Mouse (Mus musculus): ENCODE data around the gene Pif1.
A peak's percentile ranks its signal among the peaks of the same experiment; 100 is the strongest.

The Pif1 gene

DNA sequence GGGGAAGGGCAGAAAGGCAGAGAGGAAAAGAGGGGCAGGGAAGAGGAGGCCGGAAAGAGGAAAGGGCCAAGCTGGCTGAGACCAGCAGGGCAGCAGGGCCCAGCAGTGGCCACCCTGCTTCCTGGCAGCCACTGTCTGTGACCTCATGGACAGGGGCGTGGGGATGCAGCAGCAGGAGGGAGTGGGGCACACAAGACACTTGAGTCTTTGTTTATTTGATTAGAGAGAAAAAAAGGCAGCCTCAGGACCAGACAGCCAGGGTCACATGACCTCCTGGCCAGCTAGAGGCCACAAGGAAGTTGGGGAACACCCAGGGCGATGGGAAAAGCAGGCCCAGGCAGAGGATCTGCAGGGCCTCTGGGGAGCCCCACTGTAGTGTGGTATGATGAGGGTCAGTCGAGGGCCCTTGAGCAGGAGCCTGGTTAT, 24.9 kb upstream of the Pif1 start:
- no peak for DNase-seq

DNA sequence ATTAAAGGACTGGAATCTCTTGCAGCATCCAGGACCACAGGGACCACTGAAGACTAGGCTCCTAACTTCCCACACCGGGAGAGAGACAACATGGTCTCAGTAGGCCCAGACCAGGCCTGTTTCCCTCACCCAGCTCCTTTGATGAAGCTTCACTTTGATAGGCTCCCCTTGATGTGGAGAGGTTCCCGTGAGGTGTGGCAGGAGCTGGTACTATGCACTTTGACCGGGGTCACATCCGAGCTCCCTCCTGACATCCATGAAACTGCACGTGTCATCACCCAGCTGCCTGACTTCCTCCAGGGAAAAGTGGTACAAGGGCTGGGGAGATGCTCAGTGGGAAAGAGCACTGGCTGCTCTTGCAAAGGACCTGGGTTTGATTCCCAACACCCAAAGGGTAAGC, 23.9 kb upstream of the Pif1 start:
- no peak for DNase-seq

DNA sequence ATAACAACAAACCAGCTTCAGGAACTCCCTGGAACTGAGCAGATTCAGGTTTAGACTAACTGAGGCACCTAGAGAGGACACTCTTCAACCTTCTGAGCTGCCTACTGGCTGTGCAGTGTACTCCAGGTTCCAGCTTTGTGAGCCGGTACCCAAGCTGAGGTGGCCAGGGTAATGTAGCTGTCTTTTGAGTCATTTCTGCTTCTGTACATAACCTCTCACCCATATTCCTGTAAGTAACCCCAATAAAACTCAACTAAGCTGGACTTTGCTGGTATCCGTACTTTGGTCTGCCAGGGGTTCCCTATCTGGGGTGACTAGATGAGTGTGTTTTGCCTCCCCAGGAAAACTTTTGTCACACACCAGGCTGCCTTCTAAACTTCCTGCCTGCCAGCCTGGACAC, 22.3 kb upstream of the Pif1 start:
- no peak for DNase-seq

DNA sequence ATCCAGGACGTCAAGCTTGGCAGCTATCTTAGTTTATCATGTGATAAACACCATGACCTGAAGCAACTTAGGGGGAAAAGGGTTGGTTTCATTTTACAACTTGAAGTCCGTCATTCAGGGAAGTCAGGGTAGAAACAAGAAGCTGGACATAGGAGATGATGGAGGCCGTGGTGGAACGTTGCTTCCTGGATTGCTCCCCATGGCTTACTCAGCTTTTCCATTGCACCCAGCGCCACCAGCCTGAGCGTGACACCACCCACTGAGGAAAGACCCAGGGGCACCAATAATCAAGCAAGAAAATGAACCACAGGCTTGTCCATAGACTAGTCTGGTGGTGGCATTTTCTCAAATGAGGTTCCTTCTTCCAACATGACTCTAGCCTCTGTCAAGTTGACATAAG, 18.2 kb upstream of the Pif1 start:
- no peak for DNase-seq

DNA sequence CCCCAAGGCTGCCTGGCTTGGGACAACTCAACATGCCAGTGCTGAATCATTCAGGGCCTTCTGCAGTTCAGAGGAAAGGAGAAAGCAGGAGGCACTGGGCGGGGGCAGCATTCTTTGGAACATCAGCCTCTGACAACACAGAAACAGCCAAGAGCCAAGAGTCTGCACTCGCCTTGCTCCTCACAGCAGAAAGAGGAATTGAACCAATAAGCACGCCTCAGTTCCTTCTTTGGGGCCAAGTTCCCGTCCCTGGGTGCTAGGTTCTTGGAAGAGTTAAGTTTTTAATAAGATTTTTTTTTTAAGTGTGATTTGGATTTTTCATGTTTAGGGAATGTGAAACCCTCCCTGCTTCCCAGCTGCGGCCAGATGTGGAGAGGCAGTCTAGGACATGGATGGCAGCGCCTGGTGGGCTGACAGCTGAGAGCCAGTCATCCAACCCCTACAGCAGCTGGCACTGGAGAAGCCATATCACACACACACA, 17.4 kb upstream of the Pif1 start:
- DNase-seq = no peak

DNA sequence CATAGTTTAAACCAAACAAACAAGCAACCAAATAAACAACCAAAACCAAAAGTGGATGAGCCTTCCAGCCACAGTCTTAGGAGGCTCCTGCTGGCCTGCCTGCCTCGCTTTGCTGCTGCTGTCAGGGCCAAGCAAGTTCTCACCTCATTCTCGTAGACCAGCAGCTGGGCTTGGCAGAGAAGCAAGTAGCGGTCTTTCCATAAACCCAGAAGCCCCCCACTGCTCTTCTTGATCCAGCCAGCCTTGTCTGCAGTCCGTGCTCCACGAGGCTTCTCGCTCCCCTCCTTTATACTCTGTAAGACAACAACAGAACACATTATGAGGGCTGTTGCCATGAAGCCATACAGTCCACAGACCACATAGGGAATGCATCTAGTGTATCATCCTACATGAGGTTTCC, 14.1 kb upstream of the Pif1 start:
- DNase-seq = no peak

DNA sequence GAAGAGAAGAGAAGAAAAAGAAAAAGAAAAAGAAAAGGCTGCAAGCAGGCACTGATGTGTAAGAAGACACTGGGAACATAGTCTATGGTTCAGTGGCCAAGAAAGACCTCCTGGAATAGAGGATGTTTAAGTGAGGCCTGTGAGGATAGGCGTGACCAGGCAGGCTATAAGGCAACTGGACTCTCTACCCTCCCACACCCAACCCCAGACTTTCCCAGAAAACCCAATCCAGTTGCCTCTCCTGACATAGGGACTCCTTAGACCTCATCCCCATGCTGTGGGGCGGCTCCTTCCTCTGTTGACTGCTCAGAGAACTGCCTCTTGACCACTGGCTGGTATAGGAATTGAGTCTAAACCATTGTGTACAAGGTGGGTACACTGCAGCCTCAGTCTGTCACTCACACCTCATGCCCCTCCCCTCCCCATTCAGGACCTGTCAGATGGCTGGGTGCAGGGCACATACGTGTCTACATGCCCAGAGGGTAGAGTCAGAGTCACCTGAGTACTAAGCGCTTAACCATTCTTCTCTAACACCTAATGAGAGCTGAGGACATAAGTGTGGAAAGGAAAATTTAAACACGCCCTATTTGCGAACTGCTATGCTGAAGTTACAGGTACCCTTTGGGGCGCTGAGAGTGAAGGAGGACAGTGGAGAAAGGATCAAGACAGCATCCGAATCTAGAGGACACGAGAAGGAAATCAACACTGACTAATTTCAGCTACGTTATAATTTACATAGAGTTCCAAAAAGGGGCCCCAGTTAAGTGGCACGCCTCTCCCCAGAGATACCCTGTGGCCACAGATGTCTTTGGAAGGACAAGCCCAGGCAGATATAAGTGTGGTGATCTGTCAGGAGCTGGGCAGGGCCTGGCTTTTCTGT, 12.2 kb upstream of the Pif1 start:
- DNase-seq = no peak

DNA sequence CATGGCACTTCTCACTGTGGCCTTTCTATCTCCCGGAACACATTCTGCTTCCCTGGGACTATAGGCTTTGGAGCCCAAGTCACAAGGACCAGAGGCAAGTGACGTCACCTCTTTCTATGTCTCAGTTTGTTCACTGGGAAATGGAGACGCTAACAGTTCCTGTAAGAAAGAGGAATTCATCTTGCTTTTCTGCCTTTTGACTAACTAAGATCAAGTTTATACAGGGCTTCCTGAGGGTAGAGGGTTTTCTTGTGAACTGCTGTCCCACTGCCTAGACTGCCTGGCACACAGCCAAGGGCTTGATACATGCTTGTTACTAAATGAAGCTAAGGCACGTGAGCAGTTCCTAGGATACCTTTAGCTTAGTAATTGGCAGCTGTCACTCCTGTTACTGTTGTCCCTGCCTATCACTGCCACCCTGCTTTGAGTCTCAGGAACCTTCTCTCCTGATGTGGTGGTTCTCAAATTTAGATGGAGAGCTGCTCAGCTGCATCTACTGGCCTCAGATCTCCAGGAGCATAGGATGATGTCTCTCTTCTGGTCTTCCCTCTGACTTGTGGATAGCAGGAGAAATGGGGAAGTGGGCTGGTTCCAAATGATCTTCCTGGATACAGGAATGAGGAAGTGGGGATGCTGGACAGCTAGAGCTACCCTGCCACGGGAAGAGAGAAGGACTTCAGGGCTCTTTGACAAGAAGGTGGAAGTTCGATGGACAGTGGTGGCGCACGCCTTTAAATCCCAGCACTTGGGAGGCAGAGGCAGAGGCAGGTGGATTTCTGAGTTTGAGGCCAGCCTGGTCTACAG, 11.4 kb upstream of the Pif1 start:
- peak; percentile 55 for DNase-seq

DNA sequence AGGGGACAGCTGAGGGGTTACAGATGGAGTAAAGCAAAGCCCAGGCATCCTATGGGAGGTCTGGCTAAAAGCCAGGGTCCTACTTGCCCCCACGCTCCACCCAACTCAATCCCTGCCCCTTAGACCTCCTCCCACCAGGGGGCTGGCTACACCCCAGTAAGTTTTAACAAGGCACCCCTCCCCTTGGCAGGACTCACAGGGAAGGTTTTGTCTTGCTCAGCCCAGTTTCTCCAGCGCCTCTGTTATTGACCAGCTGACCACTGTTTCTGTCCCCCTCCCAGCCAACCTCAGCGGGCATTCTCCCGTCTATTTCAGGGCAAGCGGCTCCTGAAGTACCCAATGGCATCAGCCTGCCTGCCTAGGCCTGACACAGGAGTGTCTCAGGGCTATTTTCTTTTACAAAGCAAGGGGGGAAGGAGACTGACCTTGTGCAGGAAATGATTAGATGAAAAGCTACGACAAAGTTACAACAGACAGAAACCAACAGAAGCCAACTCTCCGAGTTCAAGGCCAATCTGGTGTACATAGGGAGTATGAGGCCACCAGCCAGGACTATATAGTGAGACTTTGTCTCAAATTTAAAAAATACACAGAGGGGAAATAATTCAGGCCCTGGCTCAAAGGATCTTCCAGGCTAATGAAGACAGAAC, 10.0 kb upstream of the Pif1 start:
- DNase-seq = no peak

DNA sequence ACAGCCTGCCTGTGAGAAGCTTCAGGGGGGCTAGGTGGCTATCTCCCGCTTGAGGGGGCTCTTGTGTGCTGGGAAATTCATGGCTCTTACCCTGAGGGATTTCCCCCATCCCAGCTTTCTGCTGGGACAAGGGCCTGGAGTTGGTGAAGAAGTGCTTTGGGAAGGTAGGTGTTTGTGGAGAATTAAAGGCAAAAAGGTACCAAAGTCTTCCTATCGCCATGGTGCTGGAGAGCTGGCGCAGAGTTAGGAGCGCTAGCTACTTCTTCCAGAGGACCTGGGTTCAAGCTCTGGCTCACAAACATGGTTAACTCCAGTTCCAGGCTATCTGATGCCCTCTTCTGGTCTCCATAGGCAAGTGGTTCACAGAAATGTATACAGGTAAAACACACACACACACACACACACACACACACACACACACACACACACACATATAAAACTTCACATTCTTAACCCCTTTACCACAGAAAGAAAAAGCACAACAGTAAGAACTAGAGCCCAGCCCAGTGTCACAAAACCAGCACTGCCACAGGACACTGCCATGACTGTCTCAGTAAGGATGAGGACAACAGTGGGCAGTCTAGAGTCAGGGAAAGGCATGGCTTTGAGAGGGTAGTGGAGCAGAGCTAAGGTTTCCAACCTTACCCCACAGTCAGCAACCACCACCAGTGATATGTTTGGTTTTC, 9.3 kb upstream of the Pif1 start:
- DNase-seq = no peak

DNA sequence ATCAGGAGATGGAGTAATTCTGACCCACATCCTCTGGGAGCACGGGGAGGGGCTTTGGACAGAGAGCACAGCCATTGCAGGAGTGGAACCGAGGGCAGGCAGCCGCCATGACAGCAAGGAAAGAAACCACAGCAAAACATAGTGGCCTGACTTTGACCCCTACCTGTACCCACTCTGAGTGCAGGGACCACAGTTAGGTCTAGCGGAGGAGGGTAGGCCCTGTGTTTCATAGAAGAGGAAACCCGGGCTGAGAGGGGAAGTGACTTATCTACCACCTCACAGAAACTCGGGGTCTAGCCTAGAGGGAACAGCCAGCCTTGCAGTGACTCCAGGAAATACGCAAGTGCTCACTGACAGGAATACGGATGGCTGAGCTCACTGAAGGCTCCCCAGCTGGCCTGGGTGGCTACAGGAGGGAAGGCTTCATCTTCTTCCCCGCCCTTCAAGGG, 8.1 kb upstream of the Pif1 start:
- no peak for DNase-seq

DNA sequence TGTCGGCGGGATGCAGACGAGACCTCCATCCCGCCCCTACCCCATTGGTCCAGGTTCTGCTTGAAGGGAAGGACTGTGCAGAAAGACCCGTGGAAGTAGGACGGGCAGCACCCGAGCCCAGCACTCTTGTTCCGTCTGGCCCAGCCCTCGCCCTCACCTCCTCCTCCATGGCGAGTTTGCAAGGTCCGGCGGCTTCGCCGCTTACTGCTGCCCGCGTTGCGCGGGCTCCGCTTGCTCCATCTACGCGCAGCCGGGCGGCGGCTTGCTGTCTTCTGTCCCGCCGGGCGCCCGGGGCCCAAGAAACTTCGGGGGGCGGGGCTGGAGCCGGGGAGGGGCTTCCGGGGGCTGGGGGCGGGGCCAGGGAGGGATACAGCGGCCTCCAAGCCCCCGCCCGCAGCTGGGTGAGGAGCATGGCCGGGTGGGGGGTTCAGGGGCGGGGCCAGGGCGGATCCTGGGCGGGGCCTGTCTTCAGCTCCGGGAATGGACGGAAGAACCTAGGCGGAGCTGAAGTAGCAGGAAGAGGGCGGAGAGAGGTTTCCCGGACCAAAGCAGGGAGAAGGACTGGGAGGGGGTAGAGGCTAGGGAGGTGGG, 7.1 kb upstream of the Pif1 start, which contains the start of gene Plekho2:
TSS of gene Plekho2 (minus strand) at position 260 of the 591 bp plus-strand sequence.
- peak; percentile 86 for DNase-seq

DNA sequence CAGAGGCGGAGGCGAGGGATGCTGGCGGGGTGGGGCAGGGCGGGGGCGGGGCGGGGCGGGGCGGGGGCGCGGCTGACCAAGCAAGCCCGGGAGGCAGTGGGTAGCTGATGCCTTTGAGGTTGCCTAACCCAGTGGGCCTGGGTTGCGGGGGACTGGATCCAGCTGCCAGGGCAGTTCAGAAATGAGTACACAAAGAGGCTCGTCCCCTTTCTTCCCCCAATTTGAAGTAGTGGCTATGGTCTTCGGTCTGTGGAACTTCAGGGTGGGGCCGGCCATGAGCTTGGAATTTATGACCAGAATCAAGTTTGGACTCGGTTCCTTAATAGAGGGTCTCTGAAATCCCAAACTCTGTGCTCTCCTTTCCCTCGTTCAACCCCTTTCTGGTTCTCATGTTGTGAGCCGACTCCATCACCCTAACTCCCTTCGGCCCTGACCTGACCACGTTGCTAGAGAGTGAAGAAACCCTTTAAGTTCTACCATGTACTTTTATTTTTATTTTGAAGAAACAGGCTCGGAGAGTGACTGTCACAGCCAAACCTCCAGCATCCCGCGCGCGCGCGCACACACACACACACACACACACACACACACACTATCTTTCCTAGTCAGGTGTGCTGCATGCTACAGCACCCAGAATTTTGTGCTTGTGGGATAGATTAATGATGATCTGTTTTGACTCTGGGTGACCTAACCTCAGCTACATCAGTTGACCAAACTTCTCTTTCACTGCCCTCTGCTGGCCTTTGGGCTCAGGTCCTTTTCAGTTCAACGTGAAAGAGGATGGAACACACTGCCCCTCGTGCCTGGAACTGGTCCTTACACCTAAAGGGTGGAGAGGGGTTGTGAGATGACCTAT, 6.3 kb upstream of the Pif1 start:
- peak; percentile 68 for DNase-seq

DNA sequence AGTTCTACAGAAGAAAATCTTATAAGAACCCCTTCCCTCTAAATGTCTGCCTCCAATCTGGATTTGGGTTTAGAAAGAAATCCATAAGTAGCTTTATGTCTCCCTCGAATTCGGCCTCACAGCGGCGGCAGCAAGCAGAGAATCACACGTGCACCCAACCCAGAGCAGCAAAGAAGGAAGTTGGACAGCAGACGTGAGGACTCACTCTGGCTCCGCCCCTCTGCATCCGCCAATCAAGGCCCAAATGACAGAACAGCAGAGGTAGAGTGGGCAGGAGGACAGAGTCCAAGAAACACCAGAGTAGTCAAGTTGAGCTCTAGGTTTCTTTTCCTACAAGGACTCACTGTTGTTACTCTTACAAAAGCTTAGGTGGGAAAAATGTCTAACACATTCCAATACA, 3.9 kb upstream of the Pif1 start:
- DNase-seq = no peak

DNA sequence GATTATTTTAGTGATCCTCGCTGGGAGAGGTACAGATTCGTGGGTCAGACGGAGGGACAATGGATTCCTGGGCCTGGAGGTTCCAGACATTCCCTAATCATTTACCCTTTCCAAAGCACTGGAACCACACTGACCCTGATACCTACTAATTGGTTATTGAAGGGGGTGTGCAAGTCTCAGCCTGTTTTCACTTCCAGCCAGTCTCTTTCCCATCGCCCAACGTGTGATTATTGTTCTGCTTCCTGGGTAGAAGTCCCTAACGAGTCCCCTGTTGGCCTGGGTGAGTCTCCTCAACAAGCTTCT, 261 bp downstream of the Pif1 start:
- no peak for DNase-seq

DNA sequence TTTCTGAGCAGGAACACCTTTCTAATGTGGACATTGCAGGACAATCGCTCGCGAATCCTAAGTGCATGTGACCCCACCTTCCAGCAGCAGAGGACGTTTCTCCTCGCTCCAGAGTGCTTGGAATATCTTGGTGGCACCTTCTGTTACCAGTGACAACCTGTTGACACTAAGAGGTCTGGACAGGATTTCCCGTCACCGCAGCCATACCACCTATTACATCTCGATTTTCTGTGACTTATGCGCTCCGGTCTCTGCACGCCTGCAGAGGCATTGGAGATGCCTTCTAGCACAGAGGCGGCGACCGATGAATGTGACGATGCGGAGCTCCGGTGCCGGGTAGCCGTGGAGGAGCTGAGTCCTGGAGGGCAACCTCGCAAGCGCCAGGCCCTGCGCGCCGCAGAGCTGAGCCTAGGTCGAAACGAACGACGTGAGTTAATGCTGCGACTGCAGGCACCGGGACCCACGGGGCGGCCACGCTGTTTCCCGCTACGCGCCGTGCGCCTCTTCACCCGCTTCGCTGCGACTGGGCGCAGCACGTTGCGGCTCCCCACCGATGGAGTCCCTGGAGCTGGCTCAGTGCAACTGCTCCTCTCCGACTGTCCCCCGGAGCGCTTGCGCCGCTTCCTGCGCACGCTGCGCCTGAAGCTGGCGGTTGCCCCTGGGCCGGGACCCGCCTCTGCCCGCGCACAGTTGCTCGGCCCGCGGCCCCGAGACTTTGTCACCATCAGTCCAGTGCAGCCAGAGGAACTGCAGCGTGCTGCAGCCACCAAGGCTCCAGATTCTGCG, 806 bp downstream of the Pif1 start:
- peak; percentile 29 for DNase-seq

DNA sequence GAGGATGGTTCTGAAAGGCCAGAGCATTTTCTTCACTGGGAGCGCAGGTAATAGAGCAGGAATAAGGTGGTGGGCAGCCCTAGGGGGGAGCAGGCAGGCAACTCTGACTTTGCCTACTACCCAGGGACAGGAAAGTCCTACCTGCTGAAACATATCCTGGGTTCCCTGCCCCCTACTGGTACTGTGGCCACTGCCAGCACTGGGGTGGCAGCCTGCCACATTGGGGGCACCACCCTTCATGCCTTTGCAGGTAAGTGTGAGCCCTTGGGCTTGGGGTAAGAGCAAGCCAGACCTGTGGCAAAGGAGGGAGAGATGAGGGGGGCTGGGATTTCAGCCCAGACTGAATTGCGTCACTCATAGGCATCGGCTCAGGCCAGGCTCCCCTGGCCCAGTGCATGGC, 2.1 kb downstream of the Pif1 start:
- no peak for DNase-seq

DNA sequence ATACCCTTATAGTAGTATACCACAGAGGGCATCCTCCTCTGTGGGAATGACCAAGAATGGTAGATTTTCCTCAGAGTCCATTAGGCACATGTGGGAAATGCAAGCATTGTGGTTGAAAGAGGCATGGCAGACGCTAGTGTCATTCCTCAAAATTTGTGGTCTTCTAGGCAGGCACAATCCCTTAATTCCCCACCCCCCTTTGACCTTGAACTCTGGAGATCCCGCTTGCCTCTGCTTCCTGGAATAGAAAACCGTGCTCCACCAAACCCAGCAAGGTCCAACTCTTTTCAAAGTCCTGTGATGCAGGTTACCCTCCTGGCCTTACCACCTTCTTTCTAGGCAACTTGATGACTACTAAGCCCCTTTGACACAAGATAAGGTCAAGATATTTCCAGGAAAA, 5.8 kb downstream of the Pif1 start:
- no peak for DNase-seq

DNA sequence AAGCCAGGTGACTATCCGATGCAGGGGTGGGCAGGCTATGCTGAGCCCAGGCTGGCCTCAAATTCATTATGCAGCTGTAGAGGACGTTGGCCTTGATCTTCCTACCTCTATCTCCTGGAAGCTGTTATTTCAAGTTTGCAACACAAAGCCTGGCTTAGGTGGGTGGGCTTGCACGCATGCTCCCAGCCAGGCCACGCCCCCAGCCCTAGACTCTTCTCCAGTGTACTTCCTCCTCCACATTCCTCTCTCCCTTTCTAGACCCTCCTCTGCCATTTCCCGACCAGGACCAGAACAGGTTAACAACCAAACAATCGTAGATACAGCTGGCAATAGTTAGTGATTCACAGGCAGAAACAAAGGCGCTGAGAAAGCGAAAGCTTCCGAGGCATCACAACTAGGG, 6.6 kb downstream of the Pif1 start:
- DNase-seq = no peak

DNA sequence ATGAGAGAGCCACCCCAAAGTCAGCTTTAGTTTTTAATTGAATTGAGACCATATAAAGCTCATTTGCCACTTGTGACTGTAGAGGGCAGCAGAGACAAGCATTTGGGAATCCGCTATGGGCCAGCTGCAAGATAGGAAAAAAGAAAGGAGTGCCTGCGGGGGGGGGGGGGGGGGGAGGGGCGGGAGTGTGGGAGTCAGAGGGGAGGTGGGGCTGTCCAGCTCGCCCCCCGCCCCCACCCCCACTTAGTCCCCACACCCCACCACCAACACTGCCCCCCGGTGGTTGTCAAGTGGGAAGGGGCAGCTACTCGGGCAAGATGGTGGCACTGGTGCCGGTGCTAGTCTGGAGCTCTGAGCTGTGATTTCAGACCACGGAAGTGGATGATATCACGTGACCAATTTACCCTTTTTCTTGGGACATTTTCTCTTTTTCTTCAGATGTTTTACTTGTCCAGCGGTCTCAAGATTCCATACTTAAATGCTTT, 11.8 kb downstream of the Pif1 start:
- DNase-seq = peak; percentile 40

DNA sequence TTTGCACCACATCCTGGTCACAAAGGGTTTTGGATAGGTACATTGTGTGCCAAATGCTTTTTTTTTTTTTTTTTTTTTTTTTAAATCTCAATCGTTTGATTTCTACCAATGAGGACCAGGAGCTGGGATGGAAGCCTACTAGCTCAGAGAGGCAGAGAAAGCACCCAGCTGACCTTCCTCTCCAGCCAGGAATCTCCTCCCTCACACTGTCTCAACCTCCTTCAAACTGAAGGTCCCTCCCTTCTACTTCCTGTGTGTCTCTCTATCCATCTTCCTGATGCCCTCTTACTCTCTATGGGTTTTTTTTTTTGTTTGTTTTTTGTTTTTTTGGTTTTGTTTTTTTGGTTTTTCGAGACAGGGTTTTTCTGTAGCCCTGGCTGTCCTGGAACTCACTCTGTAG, 14.0 kb downstream of the Pif1 start:
- no peak for DNase-seq

Data from right cerebral cortex, postnatal 4 days (tissue).